Mouse (Mus musculus) testis, adult 2 months (tissue): ENCODE measurements around the gene Lhfpl1. TPM values are rescaled to one million over a fixed set of nuclear protein-coding genes. Genes with fewer than 3 reads are reported as not detected.

Experiments
- H3K27ac ChIP-seq: fragments of 200-500 bp; 2 replicates; pipeline ENCODE4 v1.5.1; 2012; ENCODE audit warnings: low read depth, low read length; ENCODE audit not compliant: control insufficient read depth, insufficient read depth
- H3K27me3 ChIP-seq: fragments of 200-500 bp; 2 replicates; pipeline ENCODE4 v1.6.1; 2012; ENCODE audit warnings: mild to moderate bottlenecking, low read length, moderate library complexity; ENCODE audit not compliant: control insufficient read depth, insufficient read depth
- H3K36me3 ChIP-seq: fragments of 200-500 bp; 2 replicates; pipeline ENCODE4 v1.6.1; 2012; ENCODE audit warnings: mild to moderate bottlenecking, low read length; ENCODE audit not compliant: control insufficient read depth, insufficient read depth
- H3K4me1 ChIP-seq: fragments of 200-500 bp; 2 replicates; pipeline ENCODE4 v1.6.1; 2012; ENCODE audit warnings: low read length; ENCODE audit not compliant: control insufficient read depth, insufficient read depth
- H3K4me3 ChIP-seq: fragments of 200-500 bp; 2 replicates; pipeline ENCODE4 v1.5.1; 2012; ENCODE audit warnings: low read depth, mild to moderate bottlenecking, low read length, moderate library complexity, mixed read lengths; ENCODE audit not compliant: control insufficient read depth
- CTCF ChIP-seq: fragments of 200-500 bp; IDR thresholded peaks from 2 replicates; pipeline ENCODE4 v1.5.1; 2012; ENCODE audit warnings: low read depth, mild to moderate bottlenecking, inconsistent platforms, low read length, moderate library complexity; ENCODE audit not compliant: control insufficient read depth, insufficient read depth, insufficient replicate concordance
- POLR2A ChIP-seq: fragments of 200-500 bp; IDR thresholded peaks from 2 replicates; pipeline ENCODE4 v1.6.1; 2012; ENCODE audit warnings: low read depth, mild to moderate bottlenecking, inconsistent platforms, low read length, moderate library complexity; ENCODE audit not compliant: control insufficient read depth
- polyA plus RNA-seq: library from polyadenylated mRNA; depleted of rRNA; stranded (reverse); fragments of >200 nt; gene quantifications from 2 replicates; pipeline ENCODE4 v1.2.3, GENCODE M21; 2012; rRNA removed

The Lhfpl1 gene
- polyA plus RNA-seq, 1 experiment, result not detected

- Histone ChIP-seq H3K27ac (no peak overlapping the region), H3K36me3 (no peaks in the 10 kb centered on the region), H3K4me1 (no peaks in the 10 kb centered on the region), H3K4me3 (no peak overlapping the region), H3K27me3 (no peaks in the 10 kb centered on the region)
- no peak for TF ChIP-seq CTCF
Measured at GRCm38 (mm10) chrX:145272209-145272608, 76.7 kb downstream of the Lhfpl1 start.

GRCm38 (mm10) chrX:145271768-145272167 is 77.1 kb downstream of the Lhfpl1 start:
- no peaks in the 10 kb centered on the region for H3K4me1 ChIP-seq
- TF ChIP-seq POLR2A, result no peak
- no peak for TF ChIP-seq CTCF
- H3K27ac ChIP-seq, result no peak overlapping the region

GRCm38 (mm10) chrX:145261803-145262202 is 87.1 kb downstream of the Lhfpl1 start:
- no peak overlapping the region for H3K27ac ChIP-seq
- H3K4me1 ChIP-seq, result no peaks in the 10 kb centered on the region
- no peak for TF ChIP-seq CTCF
- TF ChIP-seq POLR2A, result no peak
- no peaks in the 10 kb centered on the region for H3K36me3 ChIP-seq
- H3K27me3 ChIP-seq, result no peaks in the 10 kb centered on the region
- no peak overlapping the region for H3K4me3 ChIP-seq

More at GRCm38 (mm10) chrX:145271768-145272167, 77.1 kb downstream of the Lhfpl1 start:
- Histone ChIP-seq H3K27me3 (no peaks in the 10 kb centered on the region), H3K4me3 (no peak overlapping the region), H3K36me3 (no peaks in the 10 kb centered on the region)

Other genes starting within 250 kb of the Lhfpl1 start
- gene Amot, start 156.1 kb upstream of the Lhfpl1 start, polyA plus RNA-seq, result 6.3 and 6.8 TPM in 2 replicates